Mouse (Mus musculus): ENCODE data around the gene Mbnl1. TPM values are rescaled to one million over a fixed set of nuclear protein-coding genes. Genes with fewer than 3 reads are reported as not detected.

Gene Mbnl1
- polyA plus RNA-seq, 1 experiment from 2014 or later, result 71.7 TPM

- no peak overlapping the region for H3K4me3 ChIP-seq
- H3K36me3 ChIP-seq, result peaks cover 18% of the 10 kb centered on the region
- WGBS, result 93% methylated on average over 7 of the region's 7 CpGs
- no peak overlapping the region for H3K27ac ChIP-seq
- no peaks in the 10 kb centered on the region for H3K9me3 ChIP-seq
- no peaks in the 10 kb centered on the region for H3K27me3 ChIP-seq (ENCODE audit: insufficient read depth, poor library complexity, severe bottlenecking)
- DNase-seq (ENCODE audit: low spot score), result no peak
- H3K4me1 ChIP-seq, result no peaks in the 10 kb centered on the region
Observed at GRCm38 (mm10) chr3:60614516-60614915, 141.9 kb downstream of the Mbnl1 start.

GRCm38 (mm10) chr3:60615057-60615606, 142.5 kb downstream of the Mbnl1 start:
- Histone ChIP-seq H3K36me3 (peaks cover 18% of the 10 kb centered on the region), H3K4me1 (no peaks in the 10 kb centered on the region), H3K9me3 (no peaks in the 10 kb centered on the region), H3K27ac (no peak overlapping the region), H3K27me3 (ENCODE audit: insufficient read depth, poor library complexity, severe bottlenecking) (no peaks in the 10 kb centered on the region), H3K4me3 (no peak overlapping the region)
- DNase-seq (ENCODE audit: low spot score), result no peak
- WGBS, result 75% methylated on average over 11 of the region's 11 CpGs

GRCm38 (mm10) chr3:60615615-60616014, 143.0 kb downstream of the Mbnl1 start:
- 57% methylated on average over 7 of the region's 7 CpGs for WGBS
- no peaks in the 10 kb centered on the region for H3K4me1 ChIP-seq
- no peak overlapping the region for H3K27ac ChIP-seq
- peaks cover 18% of the 10 kb centered on the region for H3K36me3 ChIP-seq
- DNase-seq (ENCODE audit: low spot score), result no peak
- H3K4me3 ChIP-seq, result no peak overlapping the region
- no peaks in the 10 kb centered on the region for H3K9me3 ChIP-seq
- H3K27me3 ChIP-seq (ENCODE audit: insufficient read depth, poor library complexity, severe bottlenecking), result no peaks in the 10 kb centered on the region

GRCm38 (mm10) chr3:60616147-60616546, 143.5 kb downstream of the Mbnl1 start:
- Histone ChIP-seq H3K27me3 (ENCODE audit: insufficient read depth, poor library complexity, severe bottlenecking) (no peaks in the 10 kb centered on the region), H3K4me3 (no peak overlapping the region), H3K4me1 (no peaks in the 10 kb centered on the region), H3K9me3 (no peaks in the 10 kb centered on the region), H3K27ac (no peak overlapping the region), H3K36me3 (peaks cover 18% of the 10 kb centered on the region)
- WGBS, result 84% methylated on average over 2 of the region's 2 CpGs
- DNase-seq (ENCODE audit: low spot score), result no peak

GRCm38 (mm10) chr3:60617643-60618042, 145.0 kb downstream of the Mbnl1 start:
- H3K4me1 ChIP-seq, result no peaks in the 10 kb centered on the region
- DNase-seq (ENCODE audit: low spot score), result no peak
- H3K27me3 ChIP-seq (ENCODE audit: insufficient read depth, poor library complexity, severe bottlenecking), result no peaks in the 10 kb centered on the region
- no peaks in the 10 kb centered on the region for H3K9me3 ChIP-seq
- 82% methylated on average over 1 of the region's 1 CpGs for WGBS
- no peak overlapping the region for H3K4me3 ChIP-seq
- H3K27ac ChIP-seq, result no peak overlapping the region
- peaks cover 23% of the 10 kb centered on the region for H3K36me3 ChIP-seq

- no peaks in the 10 kb centered on the region for H3K4me1 ChIP-seq
- peaks cover 10% of the 10 kb centered on the region; the same call in 1 of the 2 replicates for H3K36me3 ChIP-seq
- WGBS, result 77% methylated on average over 2 of the region's 2 CpGs
- no peak for DNase-seq (ENCODE audit: low spot score)
- H3K27ac ChIP-seq, result no peak overlapping the region
- no peaks in the 10 kb centered on the region for H3K27me3 ChIP-seq (ENCODE audit: insufficient read depth, poor library complexity, severe bottlenecking)
- H3K9me3 ChIP-seq, result no peaks in the 10 kb centered on the region
- H3K4me3 ChIP-seq, result no peak overlapping the region
Observed at GRCm38 (mm10) chr3:60620236-60620635, 147.6 kb downstream of the Mbnl1 start.

- Histone ChIP-seq H3K36me3 (peaks cover 14% of the 10 kb centered on the region; the same call in 1 of the 2 replicates), H3K27me3 (ENCODE audit: insufficient read depth, poor library complexity, severe bottlenecking) (no peaks in the 10 kb centered on the region), H3K9me3 (no peaks in the 10 kb centered on the region), H3K4me1 (no peaks in the 10 kb centered on the region), H3K27ac (no peak overlapping the region), H3K4me3 (no peak overlapping the region)
- no peak for DNase-seq (ENCODE audit: low spot score)
- WGBS, result 82% methylated on average over 2 of the region's 2 CpGs
Observed at GRCm38 (mm10) chr3:60631183-60631582, 158.6 kb downstream of the Mbnl1 start.

GRCm38 (mm10) chr3:60631754-60632153, 159.1 kb downstream of the Mbnl1 start:
- DNase-seq (ENCODE audit: low spot score), result no peak
- Histone ChIP-seq H3K4me1 (no peaks in the 10 kb centered on the region), H3K27me3 (ENCODE audit: insufficient read depth, poor library complexity, severe bottlenecking) (no peaks in the 10 kb centered on the region), H3K9me3 (no peaks in the 10 kb centered on the region), H3K36me3 (peaks cover 9% of the 10 kb centered on the region; the same call in 1 of the 2 replicates), H3K27ac (no peak overlapping the region), H3K4me3 (no peak overlapping the region)
- 88% methylated on average over 5 of the region's 5 CpGs for WGBS

GRCm38 (mm10) chr3:60632796-60633466, 160.3 kb downstream of the Mbnl1 start:
- H3K9me3 ChIP-seq, result no peaks in the 10 kb centered on the region
- 81% methylated on average over 1 of the region's 1 CpGs for WGBS

GRCm38 (mm10) chr3:60638530-60638929, 165.9 kb downstream of the Mbnl1 start:
- H3K27ac ChIP-seq, result no peak overlapping the region
- H3K4me1 ChIP-seq, result no peaks in the 10 kb centered on the region
- no peaks in the 10 kb centered on the region for H3K36me3 ChIP-seq
- 84% methylated on average over 3 of the region's 3 CpGs for WGBS
- H3K4me3 ChIP-seq, result no peak overlapping the region
- no peak for DNase-seq (ENCODE audit: low spot score)
- no peaks in the 10 kb centered on the region for H3K27me3 ChIP-seq (ENCODE audit: insufficient read depth, poor library complexity, severe bottlenecking)
- no peaks in the 10 kb centered on the region for H3K9me3 ChIP-seq

More at GRCm38 (mm10) chr3:60632796-60633466, 160.3 kb downstream of the Mbnl1 start:
- no peaks in the 10 kb centered on the region for H3K27me3 ChIP-seq (ENCODE audit: insufficient read depth, poor library complexity, severe bottlenecking)
- peaks cover 7% of the 10 kb centered on the region; the same call in 1 of the 2 replicates for H3K36me3 ChIP-seq
- DNase-seq (ENCODE audit: low spot score), result no peak
- H3K4me3 ChIP-seq, result no peak overlapping the region
- no peaks in the 10 kb centered on the region for H3K4me1 ChIP-seq
- H3K27ac ChIP-seq, result no peak overlapping the region

GRCm38 (mm10) chr3:60639135-60639534, 166.5 kb downstream of the Mbnl1 start:
- DNase-seq (ENCODE audit: low spot score), result no peak
- Histone ChIP-seq H3K27ac (no peak overlapping the region), H3K9me3 (no peaks in the 10 kb centered on the region), H3K27me3 (ENCODE audit: insufficient read depth, poor library complexity, severe bottlenecking) (no peaks in the 10 kb centered on the region), H3K36me3 (no peaks in the 10 kb centered on the region), H3K4me1 (no peaks in the 10 kb centered on the region), H3K4me3 (no peak overlapping the region)
- WGBS, result 79% methylated on average over 5 of the region's 5 CpGs

GRCm38 (mm10) chr3:60642227-60642626, 169.6 kb downstream of the Mbnl1 start:
- WGBS, result 69% methylated on average over 3 of the region's 3 CpGs
- H3K9me3 ChIP-seq, result no peaks in the 10 kb centered on the region
- no peak overlapping the region for H3K27ac ChIP-seq
- no peaks in the 10 kb centered on the region for H3K4me1 ChIP-seq
- H3K36me3 ChIP-seq, result no peaks in the 10 kb centered on the region
- no peaks in the 10 kb centered on the region for H3K27me3 ChIP-seq (ENCODE audit: insufficient read depth, poor library complexity, severe bottlenecking)
- DNase-seq (ENCODE audit: low spot score), result no peak
- H3K4me3 ChIP-seq, result no peak overlapping the region

- Histone ChIP-seq H3K27ac (no peak overlapping the region), H3K9me3 (no peaks in the 10 kb centered on the region), H3K27me3 (ENCODE audit: insufficient read depth, poor library complexity, severe bottlenecking) (no peaks in the 10 kb centered on the region), H3K4me3 (no peak overlapping the region), H3K36me3 (no peaks in the 10 kb centered on the region), H3K4me1 (no peaks in the 10 kb centered on the region)
- DNase-seq (ENCODE audit: low spot score), result no peak
- 69% methylated on average over 1 of the region's 1 CpGs for WGBS
Observed at GRCm38 (mm10) chr3:60645531-60645930, 172.9 kb downstream of the Mbnl1 start.

Measured in heart, embryonic 10.5 days (tissue).